Mouse (Mus musculus) forebrain, embryonic 10.5 days (tissue): ENCODE data around the gene Luzp1. TPM values are rescaled to one million over a fixed set of nuclear protein-coding genes. Genes with fewer than 3 reads are reported as not detected.

Experiments
- DNase-seq: peaks from one replicate; pipeline ENCODE4 v3.0.0-alpha.2; 2017; ENCODE audit warnings: low spot score; ENCODE audit errors: extremely low spot score
- H3K27ac ChIP-seq: fragments of 300-500 bp; sonication (generic); 2 replicates; pipeline ENCODE4 v1.5.1; 2016; ENCODE audit warnings: mild to moderate bottlenecking
- H3K27me3 ChIP-seq: fragments of 300-500 bp; sonication (generic); 2 replicates; pipeline ENCODE4 v1.6.1; 2016; ENCODE audit warnings: mild to moderate bottlenecking; ENCODE audit not compliant: poor library complexity, severe bottlenecking
- H3K36me3 ChIP-seq: fragments of 300-500 bp; sonication (generic); replicated peaks from 2 replicates; pipeline ENCODE4 v1.6.1; 2016; ENCODE audit warnings: mild to moderate bottlenecking, moderate library complexity
- H3K4me1 ChIP-seq: fragments of 300-500 bp; sonication (generic); 2 replicates; pipeline ENCODE4 v1.6.1; 2016
- H3K4me3 ChIP-seq: fragments of 300-500 bp; sonication (generic); 2 replicates; pipeline ENCODE4 v1.5.1; 2016; ENCODE audit warnings: mild to moderate bottlenecking, moderate library complexity
- H3K9me3 ChIP-seq: fragments of 300-500 bp; sonication (generic); 2 replicates; pipeline ENCODE4 v1.6.1; 2016; ENCODE audit warnings: mild to moderate bottlenecking, moderate library complexity
- WGBS: fragments of 180-500 bp; shearing (Covaris S2); methylation state at CpG from one replicate; pipeline ENCODE4 v1.1.7; 2016; 5-methylcytosine and 5-hydroxymethylcytosine counted together
- polyA plus RNA-seq: library from polyadenylated mRNA; unstranded; fragments of >200 nt; fragmentation: Nextera tagmentation; extraction: Ambion mirVana; gene quantifications from 2 replicates; pipeline ENCODE4 v1.2.1, GENCODE M21; 2016

Luzp1 gene
- polyA plus RNA-seq, 1 experiment from 2014 or later = 153 TPM

GRCm38 (mm10) chr4:136569998-136570397 is 100.4 kb downstream of the Luzp1 start:
- Histone ChIP-seq H3K4me1 (no peaks in the 10 kb centered on the region), H3K4me3 (no peak overlapping the region), H3K27ac (no peak overlapping the region), H3K27me3 (no peaks in the 10 kb centered on the region), H3K9me3 (no peaks in the 10 kb centered on the region), H3K36me3 (peaks cover 96% of the 10 kb centered on the region)
- no peak for DNase-seq

- peaks cover 2% of the 10 kb centered on the region for H3K4me1 ChIP-seq
- no peaks in the 10 kb centered on the region for H3K9me3 ChIP-seq
- no peaks in the 10 kb centered on the region for H3K27me3 ChIP-seq
- no peak for DNase-seq
- WGBS = 96% methylated on average over 3 of the region's 3 CpGs
- no peak overlapping the region for H3K27ac ChIP-seq
- peaks cover 35% of the 10 kb centered on the region for H3K36me3 ChIP-seq
- H3K4me3 ChIP-seq = no peak overlapping the region
Observed at GRCm38 (mm10) chr4:136581885-136582284, 112.3 kb downstream of the Luzp1 start.

GRCm38 (mm10) chr4:136587221-136587827 is 117.8 kb downstream of the Luzp1 start:
- Histone ChIP-seq H3K4me1 (peaks cover 17% of the 10 kb centered on the region), H3K4me3 (no peak overlapping the region), H3K27ac (no peak overlapping the region), H3K27me3 (no peaks in the 10 kb centered on the region), H3K9me3 (no peaks in the 10 kb centered on the region), H3K36me3 (peaks cover 61% of the 10 kb centered on the region)
- no peak for DNase-seq
- WGBS = 90% methylated on average over 4 of the region's 4 CpGs

- H3K4me3 ChIP-seq = no peak overlapping the region
- H3K36me3 ChIP-seq = peaks cover 68% of the 10 kb centered on the region
- H3K27ac ChIP-seq = no peak overlapping the region
- 93% methylated on average over 4 of the region's 4 CpGs for WGBS
- H3K27me3 ChIP-seq = no peaks in the 10 kb centered on the region
- peaks cover 17% of the 10 kb centered on the region for H3K4me1 ChIP-seq
- H3K9me3 ChIP-seq = no peaks in the 10 kb centered on the region
- no peak for DNase-seq
Observed at GRCm38 (mm10) chr4:136588003-136588402, 118.4 kb downstream of the Luzp1 start.

GRCm38 (mm10) chr4:136592111-136592510 is 122.5 kb downstream of the Luzp1 start:
- Histone ChIP-seq H3K4me3 (no peak overlapping the region), H3K4me1 (peaks cover 29% of the 10 kb centered on the region), H3K9me3 (no peaks in the 10 kb centered on the region), H3K27me3 (no peaks in the 10 kb centered on the region), H3K36me3 (peaks cover 63% of the 10 kb centered on the region), H3K27ac (no peak overlapping the region)
- DNase-seq = no peak
- 82% methylated on average over 4 of the region's 4 CpGs for WGBS

- Histone ChIP-seq H3K36me3 (peaks cover 63% of the 10 kb centered on the region), H3K27me3 (no peaks in the 10 kb centered on the region), H3K27ac (no peak overlapping the region), H3K4me1 (peaks cover 21% of the 10 kb centered on the region; the same call in 1 of the 2 replicates), H3K9me3 (no peaks in the 10 kb centered on the region), H3K4me3 (no peak overlapping the region)
- WGBS = 84% methylated on average over 2 of the region's 2 CpGs
- no peak for DNase-seq
Observed at GRCm38 (mm10) chr4:136594006-136594405, 124.4 kb downstream of the Luzp1 start.

- Histone ChIP-seq H3K4me1 (peaks cover 19% of the 10 kb centered on the region), H3K27me3 (no peaks in the 10 kb centered on the region), H3K27ac (no peak overlapping the region), H3K9me3 (no peaks in the 10 kb centered on the region), H3K4me3 (no peak overlapping the region), H3K36me3 (peaks cover 61% of the 10 kb centered on the region)
- 92% methylated on average over 6 of the region's 6 CpGs for WGBS
- no peak for DNase-seq
Observed at GRCm38 (mm10) chr4:136595221-136595620, 125.7 kb downstream of the Luzp1 start.

- no peak overlapping the region for H3K4me3 ChIP-seq
- peaks cover 38% of the 10 kb centered on the region for H3K4me1 ChIP-seq
- H3K9me3 ChIP-seq = no peaks in the 10 kb centered on the region
- no peaks in the 10 kb centered on the region for H3K27me3 ChIP-seq
- peaks cover 36% of the 10 kb centered on the region for H3K36me3 ChIP-seq
- DNase-seq = no peak
- no peak overlapping the region for H3K27ac ChIP-seq
- WGBS = 96% methylated on average over 7 of the region's 7 CpGs
Observed at GRCm38 (mm10) chr4:136598268-136598876, 128.8 kb downstream of the Luzp1 start.

- Histone ChIP-seq H3K36me3 (peaks cover 27% of the 10 kb centered on the region), H3K4me3 (peak overlapping the region; percentile 100; the same call in 1 of the 2 replicates), H3K4me1 (peaks cover 28% of the 10 kb centered on the region), H3K9me3 (no peaks in the 10 kb centered on the region), H3K27me3 (no peaks in the 10 kb centered on the region), H3K27ac (no peak overlapping the region)
- 95% methylated on average over 3 of the region's 3 CpGs for WGBS
- DNase-seq = no peak
Observed at GRCm38 (mm10) chr4:136599869-136600268, 130.3 kb downstream of the Luzp1 start.

- H3K27me3 ChIP-seq = no peaks in the 10 kb centered on the region
- peak overlapping the region; percentile 100 for H3K4me3 ChIP-seq
- WGBS = 89% methylated on average over 2 of the region's 2 CpGs
Observed at GRCm38 (mm10) chr4:136600536-136600935, 131.0 kb downstream of the Luzp1 start.

GRCm38 (mm10) chr4:136601476-136601875 is 131.9 kb downstream of the Luzp1 start:
- Histone ChIP-seq H3K27me3 (no peaks in the 10 kb centered on the region), H3K36me3 (peaks cover 25% of the 10 kb centered on the region), H3K27ac (peak overlapping the region; percentile 99), H3K4me3 (peak overlapping the region; percentile 100), H3K4me1 (peaks cover 22% of the 10 kb centered on the region), H3K9me3 (no peaks in the 10 kb centered on the region)
- WGBS = 6% methylated on average over 13 of the region's 13 CpGs
- peak; percentile 19 for DNase-seq

More at GRCm38 (mm10) chr4:136600536-136600935, 131.0 kb downstream of the Luzp1 start:
- peaks cover 25% of the 10 kb centered on the region for H3K36me3 ChIP-seq
- no peak for DNase-seq
- H3K4me1 ChIP-seq = peaks cover 25% of the 10 kb centered on the region
- H3K9me3 ChIP-seq = no peaks in the 10 kb centered on the region
- no peak overlapping the region for H3K27ac ChIP-seq

- peak; percentile 60 for DNase-seq
- no peaks in the 10 kb centered on the region for H3K9me3 ChIP-seq
- H3K4me1 ChIP-seq = peaks cover 22% of the 10 kb centered on the region
- H3K27ac ChIP-seq = peak overlapping the region; percentile 99
- H3K36me3 ChIP-seq = peaks cover 25% of the 10 kb centered on the region
- WGBS = 1% methylated on average over 60 of the region's 68 CpGs
- no peaks in the 10 kb centered on the region for H3K27me3 ChIP-seq
- H3K4me3 ChIP-seq = peak overlapping the region; percentile 100
Observed at GRCm38 (mm10) chr4:136602018-136602554, 132.5 kb downstream of the Luzp1 start.

- Histone ChIP-seq H3K27me3 (no peaks in the 10 kb centered on the region), H3K9me3 (no peaks in the 10 kb centered on the region), H3K36me3 (peaks cover 23% of the 10 kb centered on the region), H3K4me1 (peaks cover 22% of the 10 kb centered on the region), H3K4me3 (peak within 1 kb of the TSS; percentile 100), H3K27ac (peak within 1 kb of the TSS; percentile 99)
- peak; percentile 95 for DNase-seq
- WGBS = under 1% methylated on average over 45 of the region's 45 CpGs
Observed at GRCm38 (mm10) chr4:136602568-136602967, 133.0 kb downstream of the Luzp1 start, which contains the start of gene Kdm1a. Kdm1a (minus strand) TSS chr4:136602723.
